Mouse (Mus musculus): ENCODE results near the gene Vti1a.
A peak's percentile ranks its signal among the peaks of the same experiment; 100 is the strongest.

The Vti1a gene

DNA sequence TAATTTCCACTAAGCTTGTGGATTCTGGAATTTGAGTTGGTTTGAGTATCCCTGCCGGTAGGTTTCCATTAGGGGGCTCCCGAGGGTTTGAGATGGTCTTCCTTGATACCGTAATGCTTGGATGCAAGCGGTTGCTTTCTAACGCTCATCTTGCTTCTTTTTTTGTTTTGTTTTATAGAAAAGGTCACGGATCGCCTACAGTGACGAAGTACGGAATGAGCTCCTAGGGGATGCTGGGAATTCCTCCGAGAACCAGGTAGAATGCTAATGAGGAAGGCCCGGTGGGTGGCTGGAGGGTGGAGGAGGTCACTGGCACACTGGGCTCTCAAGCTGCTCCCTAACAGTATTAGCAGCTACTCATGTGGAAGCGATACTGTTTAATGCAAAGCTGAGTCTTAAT lies 64.7 kb downstream of the Vti1a start:
- DNase-seq (ENCODE audit: low spot score), result no peak

DNA sequence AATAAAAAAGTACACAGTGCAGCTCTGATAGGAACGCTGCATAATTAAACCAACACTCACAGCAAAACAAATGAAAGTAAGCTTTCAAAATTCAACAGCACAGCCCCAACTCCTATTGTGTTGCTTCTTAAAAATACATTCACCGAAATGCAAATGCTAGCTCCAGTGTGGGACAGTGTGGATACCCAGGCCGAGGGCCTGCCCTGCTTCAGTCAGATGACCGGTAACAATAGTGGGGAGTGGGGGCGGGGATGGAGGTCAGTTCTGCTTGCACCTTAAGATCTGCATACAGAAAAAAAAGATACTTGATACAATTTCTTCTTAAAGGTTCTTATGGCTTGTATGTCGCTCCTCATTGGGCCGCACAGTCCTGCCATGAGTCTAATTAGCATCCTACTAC lies 65.2 kb downstream of the Vti1a start:
- no peak for DNase-seq (ENCODE audit: low spot score)

DNA sequence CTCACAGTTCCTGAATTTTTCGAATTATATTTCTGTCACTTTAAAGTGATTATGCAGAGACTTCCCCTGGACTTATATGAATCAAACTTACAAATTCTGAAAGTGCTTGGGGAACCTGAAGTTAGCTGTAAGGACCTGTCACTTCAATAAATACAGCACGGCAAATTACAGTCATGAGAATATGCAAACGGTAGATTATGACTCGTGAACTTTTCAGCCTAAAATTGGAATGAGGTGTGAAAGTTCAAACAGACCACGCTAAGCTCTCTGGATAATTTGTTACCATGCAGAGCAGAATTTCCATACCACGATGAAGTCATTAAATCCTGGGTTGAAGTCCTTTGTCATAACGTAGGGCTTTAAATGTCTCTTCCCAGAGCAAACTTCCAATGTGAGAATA lies 66.7 kb downstream of the Vti1a start:
- DNase-seq (ENCODE audit: low spot score), result no peak

DNA sequence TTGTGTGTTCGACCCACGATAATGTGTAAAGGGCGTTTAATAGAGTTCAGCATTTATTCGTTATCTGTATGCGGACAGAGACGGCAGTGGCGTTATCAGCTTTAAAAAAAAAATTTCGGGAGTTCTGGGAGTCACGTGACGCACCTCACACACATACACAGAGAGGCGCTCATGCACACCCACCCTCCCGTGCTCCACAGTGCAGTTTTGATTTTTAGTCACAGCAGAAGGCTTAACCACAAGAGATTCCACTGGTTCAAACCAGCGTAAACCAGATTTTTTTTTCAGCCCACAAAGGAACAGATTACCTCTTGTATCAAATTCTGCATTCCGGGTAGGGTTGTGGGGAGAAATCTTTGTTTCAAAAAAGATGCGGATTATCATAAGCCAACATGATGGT lies 68.5 kb downstream of the Vti1a start:
- DNase-seq (ENCODE audit: low spot score), result no peak

DNA sequence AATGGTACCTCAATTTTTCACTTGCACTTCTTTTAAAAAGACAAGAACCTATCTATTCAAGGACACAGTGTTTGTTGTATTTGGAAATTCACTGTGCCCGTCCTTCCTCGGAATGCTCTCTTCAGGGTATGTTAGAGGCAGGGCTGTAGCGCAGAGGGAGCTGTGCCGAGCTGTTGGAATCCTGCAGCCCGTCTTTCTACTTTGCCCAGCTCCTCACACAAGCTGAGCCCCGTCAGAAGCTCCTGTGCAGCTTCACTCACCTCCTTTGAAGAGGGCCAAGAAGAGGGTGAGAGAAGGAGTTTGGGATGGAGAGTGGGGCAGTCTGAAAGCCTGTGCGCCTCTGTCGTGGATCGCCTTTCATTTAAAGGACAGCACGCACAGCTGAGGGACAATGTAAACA lies 72.9 kb downstream of the Vti1a start:
- DNase-seq (ENCODE audit: low spot score), result no peak

DNA sequence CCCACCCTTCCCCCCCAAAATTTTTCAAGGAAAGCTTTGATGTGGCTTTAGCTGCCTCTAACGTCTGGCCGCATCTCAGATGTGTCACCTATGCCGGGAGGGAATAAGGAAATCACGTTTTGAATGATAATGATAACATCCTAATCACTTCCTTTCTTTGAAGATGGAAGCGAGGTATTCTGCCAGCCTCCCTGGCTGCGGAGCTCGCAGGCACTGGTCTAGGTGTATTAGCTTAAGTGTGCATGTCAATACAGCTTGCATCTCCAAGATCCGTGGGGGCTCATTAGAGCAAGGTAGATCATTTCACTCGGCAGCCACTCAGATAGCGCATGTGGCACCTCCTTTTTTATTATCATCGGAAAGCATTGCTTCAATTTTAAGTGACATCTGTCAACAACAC lies 74.2 kb downstream of the Vti1a start:
- DNase-seq (ENCODE audit: low spot score), result no peak

DNA sequence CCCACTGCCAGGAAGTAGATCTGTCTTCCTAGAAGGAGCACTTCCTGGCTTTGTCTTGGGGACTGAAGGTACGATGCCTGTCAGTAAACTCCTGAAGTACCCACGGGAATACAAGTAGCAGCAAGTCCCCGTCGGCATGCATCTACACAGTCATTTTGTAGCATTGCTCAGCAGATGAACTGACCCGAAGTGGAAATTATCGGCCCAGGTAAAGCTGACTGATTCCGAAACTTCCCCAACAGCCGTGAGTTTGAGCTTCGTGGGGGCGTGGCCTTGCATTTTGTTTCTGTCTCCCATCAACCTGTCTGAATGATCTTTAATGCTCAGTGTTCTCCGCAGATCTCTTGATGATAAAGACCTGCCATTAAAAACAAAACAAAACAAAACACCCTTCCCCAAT lies 85.5 kb downstream of the Vti1a start:
- no peak for DNase-seq (ENCODE audit: low spot score)

DNA sequence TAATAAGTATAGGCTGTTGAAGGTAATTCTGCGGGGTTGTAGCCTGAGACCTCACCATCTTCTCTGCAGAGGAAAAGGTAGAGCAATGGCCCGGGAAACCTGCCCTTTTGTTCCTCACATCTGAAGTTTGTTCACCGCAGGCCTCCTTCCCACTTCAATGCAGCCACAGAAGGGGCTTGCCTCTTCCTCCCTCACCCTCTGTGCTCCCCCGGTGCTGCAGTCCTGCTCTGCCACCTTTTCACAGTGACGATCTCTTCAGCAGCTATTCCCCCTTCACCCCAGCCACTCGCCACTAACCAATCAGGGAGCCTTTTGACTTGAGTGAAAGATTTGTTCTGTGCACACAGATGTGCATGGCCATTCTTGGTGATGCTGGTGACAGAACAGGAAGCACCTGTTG lies 92.4 kb downstream of the Vti1a start:
- DNase-seq (ENCODE audit: low spot score), result no peak

DNA sequence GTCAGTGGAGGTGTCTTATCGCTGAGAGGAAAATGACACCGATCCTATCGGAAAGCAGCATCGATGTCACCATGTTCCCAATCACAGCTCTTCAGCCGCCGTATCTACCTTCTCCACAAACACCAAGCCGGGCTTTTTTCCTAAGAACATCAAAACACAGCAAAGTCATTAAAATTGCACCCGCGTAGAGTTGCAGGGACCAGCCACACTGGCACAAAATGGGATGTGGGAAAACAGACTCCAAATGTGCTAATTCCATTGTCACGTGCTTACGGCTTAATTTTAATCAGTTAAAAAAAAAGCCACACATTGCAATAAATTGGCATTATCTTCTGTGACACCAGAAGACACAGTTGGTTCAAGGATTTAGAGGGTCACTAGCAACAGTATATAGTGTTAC lies 95.3 kb downstream of the Vti1a start:
- DNase-seq (ENCODE audit: low spot score), result no peak

DNA sequence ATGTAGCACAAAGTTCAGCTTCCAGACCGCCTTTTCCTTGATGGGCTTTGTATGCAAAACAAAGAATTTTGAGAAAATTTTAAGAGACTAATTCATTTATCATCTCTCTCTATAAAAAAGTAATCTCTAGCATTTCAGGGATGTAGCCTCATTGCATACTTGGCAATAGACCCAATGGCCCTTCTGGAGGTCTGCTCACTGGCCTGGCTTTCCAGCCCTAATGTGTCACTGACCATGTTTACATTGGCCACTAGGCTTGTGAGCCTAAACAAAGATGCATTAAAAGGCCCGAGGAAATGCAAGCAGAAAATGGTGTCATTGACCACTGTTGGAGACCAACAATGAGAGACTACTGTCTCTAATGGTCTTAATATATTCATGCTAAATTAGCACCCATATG lies 95.8 kb downstream of the Vti1a start:
- no peak for DNase-seq (ENCODE audit: low spot score)

DNA sequence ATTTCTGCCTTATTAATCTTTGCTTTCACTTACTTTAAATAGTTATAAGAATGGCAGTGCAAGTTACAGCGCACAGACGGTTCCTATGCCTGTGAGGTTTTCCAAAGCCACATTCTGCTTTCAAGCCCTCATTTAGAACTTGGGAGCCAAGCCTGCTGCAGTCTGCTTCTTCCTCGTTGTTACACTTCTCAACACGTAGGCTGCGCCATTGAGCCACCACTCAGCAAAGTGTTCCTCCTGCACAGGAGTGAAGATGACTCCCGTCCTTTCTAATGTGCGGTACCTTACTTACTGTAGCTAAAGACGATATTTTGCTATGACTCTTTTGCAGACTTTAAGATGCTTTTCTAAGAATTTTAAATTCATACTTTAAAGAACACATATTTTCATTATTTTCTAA lies 98.0 kb downstream of the Vti1a start:
- peak; percentile 20 for DNase-seq (ENCODE audit: low spot score)

DNA sequence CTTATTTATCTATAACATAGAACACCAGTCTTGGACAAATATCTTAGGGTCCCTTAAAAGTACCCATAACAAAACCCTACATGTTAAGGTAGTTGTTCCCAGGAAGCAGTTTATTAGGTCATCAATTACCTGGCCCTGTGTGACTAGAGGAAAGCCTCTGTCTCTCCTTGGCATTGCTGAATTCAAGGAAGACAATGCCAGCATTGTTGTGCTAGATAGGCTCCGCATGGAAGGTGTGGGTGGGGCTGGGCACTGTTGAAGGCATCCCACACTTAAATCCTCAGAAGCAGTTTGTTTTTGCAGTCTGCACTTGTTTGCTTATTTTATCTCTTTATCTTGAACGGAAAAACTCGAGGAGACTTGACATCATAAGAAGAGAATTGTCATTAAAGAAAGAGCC lies 102.7 kb downstream of the Vti1a start:
- no peak for DNase-seq (ENCODE audit: low spot score)

DNA sequence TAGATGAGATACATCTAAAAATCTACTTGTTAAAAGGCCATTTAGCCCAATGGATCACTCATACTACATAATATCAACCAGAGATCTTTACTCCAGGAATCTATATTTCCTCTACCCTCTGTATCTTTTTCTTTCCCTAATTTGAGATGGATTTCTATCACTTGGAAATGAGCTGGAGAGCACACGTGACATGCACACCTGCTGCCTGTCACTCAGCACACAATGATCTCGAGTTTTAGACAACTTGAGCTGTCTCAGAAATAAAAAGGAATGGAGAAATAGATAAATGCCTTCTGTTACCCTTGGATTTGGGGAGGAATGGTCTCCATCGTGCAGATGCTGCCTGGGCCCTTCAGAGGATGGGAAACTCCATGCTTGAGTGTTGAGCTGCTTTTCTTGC lies 103.9 kb downstream of the Vti1a start:
- no peak for DNase-seq (ENCODE audit: low spot score)

DNA sequence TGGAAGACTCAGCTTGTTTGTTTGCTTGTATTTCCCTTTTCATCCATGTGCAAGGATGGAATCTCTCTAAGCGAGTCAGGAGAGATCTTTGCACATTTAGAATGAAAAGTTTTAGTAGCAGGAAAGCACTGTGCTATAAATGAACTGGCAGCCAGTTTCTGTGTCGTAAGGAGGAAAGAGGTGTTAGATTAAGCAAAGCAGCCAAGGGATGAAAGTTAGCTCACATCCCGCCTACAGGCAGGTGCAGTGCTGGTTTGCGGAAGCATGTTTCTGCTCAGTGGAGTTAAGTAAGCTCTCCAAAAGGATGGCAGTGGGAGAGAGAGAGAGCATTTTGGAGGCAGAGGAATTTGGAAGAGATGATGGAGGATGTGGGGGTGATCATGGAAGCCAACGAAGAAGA lies 105.7 kb downstream of the Vti1a start:
- DNase-seq (ENCODE audit: low spot score), result no peak

DNA sequence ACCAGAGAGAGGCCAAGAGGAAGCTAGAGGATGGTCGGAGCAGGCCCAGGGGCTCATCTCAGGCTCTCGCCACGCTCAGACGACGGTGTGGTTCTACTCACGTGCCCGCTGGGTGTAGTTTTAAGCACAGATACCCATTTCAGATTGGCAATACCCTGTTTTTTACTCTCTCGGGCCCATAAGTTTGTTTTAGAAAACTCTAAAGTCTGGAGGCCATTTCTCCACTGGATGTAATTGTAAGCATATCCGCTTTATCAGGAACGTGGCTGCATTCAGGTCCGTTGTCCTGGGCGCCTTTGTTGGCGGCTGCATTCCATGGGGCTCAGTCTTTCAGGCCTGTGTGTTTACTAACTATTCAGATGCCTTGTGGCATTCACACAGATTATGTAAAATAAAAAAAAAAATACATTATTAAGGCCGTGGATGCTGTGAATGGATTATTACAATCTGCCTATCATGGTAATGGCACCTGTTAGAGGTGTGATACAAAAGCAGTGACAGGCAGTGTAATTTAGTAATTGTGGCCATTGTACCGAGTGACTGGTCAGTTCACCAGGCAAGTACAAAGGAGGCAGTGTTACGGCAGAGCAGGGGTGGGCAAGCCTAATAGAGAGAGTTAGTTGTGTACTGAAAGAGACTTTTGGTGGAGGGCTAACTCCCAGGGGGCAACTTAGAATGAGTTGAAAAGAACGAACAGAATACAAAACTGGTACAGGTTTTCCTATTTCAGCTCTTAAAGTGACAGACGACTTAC lies 106.4 kb downstream of the Vti1a start:
- DNase-seq (ENCODE audit: low spot score), result no peak

DNA sequence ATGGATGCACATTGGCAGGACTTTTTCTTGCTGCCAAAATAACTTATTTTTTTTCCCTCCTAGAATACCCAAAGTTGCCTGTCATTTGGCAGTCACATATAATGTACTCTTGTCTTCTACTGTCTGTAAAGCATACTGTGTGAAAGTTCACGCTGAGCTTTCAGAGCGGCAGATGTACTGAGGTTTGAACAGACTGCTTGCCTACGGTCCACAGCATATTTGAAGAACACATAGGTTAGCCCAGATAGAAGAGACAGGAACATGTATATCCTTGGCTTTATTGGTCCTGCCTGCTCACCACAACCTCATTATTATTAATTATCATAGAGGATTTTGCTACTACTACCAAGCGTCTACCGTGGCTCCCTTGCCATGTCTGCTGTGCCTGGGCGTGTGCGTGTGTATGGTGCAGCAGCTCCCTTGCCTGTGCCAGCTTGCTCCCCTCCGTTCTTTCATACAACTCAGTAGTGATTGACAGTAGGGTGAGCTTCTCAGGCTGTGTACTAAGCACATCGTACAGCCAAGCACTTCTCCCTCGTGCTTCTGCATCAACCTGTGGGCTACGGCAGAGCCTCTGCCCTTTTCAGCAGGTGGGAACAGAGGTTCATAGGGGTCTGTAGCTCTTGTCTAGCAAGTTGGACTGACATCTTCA lies 107.1 kb downstream of the Vti1a start:
- no peak for DNase-seq (ENCODE audit: low spot score)

DNA sequence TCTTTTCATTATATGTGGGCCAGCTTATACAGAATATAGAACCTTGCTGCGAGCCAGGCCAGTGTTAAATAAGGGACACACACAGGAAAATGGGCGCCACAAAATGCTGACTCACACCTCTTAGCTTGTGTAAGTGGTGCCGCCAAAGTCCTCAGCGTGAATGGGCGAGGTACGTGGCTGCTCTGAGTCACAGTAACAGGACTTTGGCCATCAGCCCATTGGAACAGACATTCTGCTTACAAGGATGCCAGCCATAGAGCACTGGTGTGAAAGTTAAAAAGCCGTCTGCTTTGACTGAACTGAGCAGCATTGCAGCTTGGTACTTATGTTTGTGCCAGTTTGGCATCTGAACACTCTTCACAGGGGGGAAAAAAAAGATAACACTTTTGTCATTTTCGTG lies 107.9 kb downstream of the Vti1a start:
- DNase-seq (ENCODE audit: low spot score), result peak; percentile 44

DNA sequence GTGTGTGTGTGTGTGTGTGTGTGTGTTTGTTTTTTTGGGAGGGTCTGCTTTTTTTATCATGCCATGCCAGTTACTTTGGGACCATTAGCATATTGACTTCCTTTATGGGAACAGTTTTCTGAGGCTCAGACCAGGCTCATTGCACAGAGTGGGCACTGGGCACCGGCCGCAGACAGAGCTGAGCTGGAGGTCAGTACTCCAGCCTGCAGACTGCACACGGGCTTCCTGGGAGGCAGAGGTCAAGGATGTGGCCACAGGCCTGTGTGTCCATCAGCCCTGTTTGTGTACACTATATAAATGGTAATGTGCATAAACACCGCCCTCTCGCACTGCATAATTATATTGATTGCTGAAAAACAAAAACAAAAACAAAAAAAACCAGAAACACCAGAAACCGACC lies 108.4 kb downstream of the Vti1a start:
- no peak for DNase-seq (ENCODE audit: low spot score)

DNA sequence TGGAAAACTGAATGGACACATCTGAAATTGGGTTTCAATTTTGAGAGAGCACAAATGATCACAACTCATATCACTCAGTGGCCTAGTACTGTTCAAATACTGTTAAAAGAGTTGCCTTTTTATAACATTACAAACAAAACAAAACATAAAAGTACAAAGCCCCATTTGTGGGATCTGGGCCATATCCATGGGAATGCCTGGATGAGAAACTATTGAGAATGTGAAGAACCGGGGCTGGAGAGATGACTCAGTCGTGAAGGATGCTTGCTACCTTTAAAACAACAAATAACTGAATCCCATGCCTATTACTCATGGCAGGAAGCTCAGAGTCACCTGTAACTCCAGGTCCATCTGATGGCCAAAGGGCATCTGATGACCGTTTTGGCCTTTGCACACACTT lies 124.2 kb downstream of the Vti1a start:
- no peak for DNase-seq (ENCODE audit: low spot score)

DNA sequence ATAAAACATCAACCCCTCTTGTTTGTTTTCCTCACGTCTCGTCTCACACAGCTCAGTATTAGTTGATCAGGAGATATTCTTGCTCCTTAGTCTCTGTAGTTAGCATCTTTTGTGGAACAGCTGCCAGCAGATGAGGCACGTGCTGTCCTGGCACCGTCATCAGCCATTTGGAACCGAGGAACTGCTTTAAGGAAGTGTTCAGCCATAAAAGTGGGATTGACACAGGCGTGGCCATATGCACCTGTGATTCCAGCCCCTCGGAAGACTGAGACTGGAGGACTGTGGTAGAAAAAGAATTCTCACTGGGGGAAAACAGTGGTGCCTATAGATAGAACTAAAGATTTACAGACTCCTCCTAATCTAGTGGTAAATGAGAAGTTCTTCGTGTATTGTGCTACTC lies 127.5 kb downstream of the Vti1a start:
- DNase-seq (ENCODE audit: low spot score), result no peak

DNA sequence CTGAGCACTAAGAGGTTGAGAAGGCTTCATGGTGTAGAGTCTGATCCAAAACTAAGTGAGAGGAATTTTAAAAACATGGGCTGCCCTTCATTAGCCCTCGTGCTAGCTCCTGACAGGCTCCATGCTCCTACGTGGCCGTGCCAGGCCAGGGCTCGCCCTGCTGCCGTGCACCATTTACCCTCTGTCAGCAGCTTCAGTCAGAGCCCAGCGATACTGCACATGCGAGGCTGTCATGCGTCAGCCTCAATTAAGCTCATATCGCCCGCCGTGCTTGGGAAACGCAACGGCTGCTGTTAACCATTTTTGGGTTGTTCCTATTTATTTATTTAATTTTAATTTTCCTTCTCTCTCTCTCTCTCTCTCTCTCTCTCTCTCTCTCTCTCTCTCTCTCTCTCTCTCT lies 133.0 kb downstream of the Vti1a start:
- DNase-seq (ENCODE audit: low spot score), result no peak

DNA sequence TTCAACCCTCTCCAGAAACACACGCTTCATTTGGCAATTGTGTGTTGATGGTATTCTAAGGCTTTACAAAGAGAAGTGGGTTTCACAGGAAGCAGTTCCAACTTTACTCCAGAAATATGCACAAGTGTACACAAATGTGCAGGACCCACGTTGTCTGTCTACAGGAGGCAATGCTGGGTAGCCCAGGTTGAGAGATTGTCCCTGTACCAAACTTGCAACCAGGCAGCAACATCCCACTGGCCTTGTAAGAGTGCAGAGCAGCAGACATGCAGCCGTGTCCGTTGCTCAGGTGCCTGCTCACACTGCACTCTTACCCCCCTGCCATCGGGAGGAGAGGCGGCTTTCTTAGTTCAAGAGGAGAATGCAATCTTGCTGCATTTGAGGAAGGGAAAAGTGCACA lies 133.4 kb downstream of the Vti1a start:
- DNase-seq (ENCODE audit: low spot score), result no peak

DNA sequence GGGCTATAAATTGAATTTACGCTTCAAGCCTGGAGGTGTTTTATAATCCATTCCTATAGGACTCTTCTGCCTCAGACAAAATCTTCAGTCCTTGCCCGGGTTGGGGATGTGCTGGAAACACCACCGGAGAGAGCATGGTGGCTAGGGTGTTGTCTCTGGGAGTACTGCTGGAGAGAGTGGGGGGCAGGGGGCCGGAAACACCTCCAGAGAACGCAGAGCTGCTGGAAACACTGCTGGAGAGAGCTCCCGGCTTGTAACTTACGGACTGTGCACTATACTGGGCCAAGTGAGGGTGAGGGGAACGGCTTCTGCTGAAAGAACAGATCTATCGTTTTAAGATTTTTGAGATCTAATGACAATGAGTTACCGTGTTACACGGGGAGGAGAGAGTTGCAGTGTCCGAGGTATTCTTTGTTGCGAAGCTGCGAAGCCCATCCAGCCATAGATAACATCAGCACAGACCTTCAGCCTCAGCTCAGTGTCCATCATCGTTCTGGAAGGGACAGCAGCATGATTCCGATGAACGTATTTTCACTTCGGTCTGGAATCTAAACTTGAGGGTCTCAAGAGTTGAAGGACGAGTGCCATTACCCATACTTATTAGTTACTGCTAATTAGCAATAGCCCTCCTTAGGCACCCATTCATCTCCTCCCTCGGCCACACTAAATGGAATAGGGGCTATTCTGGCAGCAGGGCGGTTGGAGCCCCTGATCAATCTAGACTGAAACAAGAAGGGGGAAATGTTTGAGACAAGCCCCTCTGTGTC lies 140.4 kb downstream of the Vti1a start:
- DNase-seq (ENCODE audit: low spot score), result no peak

Measured in yolk sac, embryonic 10.5 days (tissue).